Mouse (Mus musculus) CD4-positive naive resting alpha-beta T cell, adult 76 days (primary cell): ENCODE results near the gene Spag6. TPM values are rescaled to one million over a fixed set of nuclear protein-coding genes. Genes with fewer than 3 reads are reported as not detected.

Experiments
- total RNA-seq: library from RNA; stranded (reverse); gene quantifications from one replicate; pipeline ENCODE4 v1.2.4, GENCODE M21; 2023

Spag6 gene
- not detected for total RNA-seq

GRCm38 (mm10) chr2:18693871-18694610 lies at the start of gene Spag6:
Gene Spag6 (plus strand): TSS chr2:18694032.

DNA sequence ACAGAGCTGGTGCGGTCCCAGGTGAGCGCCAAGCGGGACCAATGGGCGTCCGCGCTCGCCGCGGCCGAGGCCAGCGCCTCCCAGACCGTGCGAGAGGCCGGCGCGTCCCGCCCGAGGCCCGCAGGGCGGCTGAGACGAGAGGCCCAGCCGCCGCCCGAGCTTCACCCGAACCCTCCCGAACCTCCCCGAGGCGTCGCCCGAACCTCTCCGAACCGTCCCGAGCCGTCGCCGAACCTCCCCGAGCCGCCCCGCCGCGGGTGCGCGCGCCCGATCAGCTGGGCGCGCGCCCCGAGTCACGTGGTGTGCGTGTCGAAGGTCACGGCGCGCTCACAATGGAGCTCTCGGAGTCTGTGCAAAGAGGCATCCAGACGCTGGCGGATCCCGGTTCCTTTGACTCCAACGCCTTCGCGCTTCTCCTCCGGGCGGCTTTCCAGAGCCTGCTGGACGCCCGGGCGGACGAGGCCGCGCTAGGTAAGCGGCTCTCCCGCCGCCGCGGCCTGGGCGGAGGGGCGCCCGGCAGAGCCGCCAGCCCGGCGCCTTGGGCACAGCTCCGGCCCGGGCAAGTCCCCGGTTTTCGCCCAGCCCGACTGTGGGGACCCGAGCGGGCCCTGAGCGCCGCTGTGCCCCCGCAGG lies 21.6 kb upstream of the Spag6 start, which contains the start of gene Commd3:
Gene Commd3, plus strand, starts transcription at position 252 of the 633 bp plus-strand sequence.

GRCm38 (mm10) chr2:18676936-18677491 lies 16.8 kb upstream of the Spag6 start, which contains the start of gene Bmi1:
Gene Bmi1 (plus strand): TSS chr2:18677018.

Other genes with a start within 250 kb of the Spag6 start
- gene Commd3, start 21.6 kb upstream of the Spag6 start, total RNA-seq = 58.9 TPM
- 42.8 TPM for gene Bmi1, start 17.0 kb upstream of the Spag6 start, total RNA-seq